Mouse (Mus musculus) MEL (cell line): ENCODE measurements at regions not wholly inside any gene's neighbourhood (a gene's known extent, or its start where the extent isn't known, plus 50 kb on each side); places are given as distances from the start of the nearest gene placed in this dataset.

ENCODE experiments used
- BHLHE40 ChIP-seq: IDR thresholded peaks from 2 replicates; pipeline ENCODE4 v1.6.1; 2012; ENCODE audit warnings: low read depth, mild to moderate bottlenecking, inconsistent platforms, low read length, improper control_type of control experiment, borderline replicate concordance
- CTCF ChIP-seq, 3 experiments: IDR thresholded peaks in 2 of 3; conservative IDR thresholded peaks in 1 of 3; 2 replicates each; pipeline ENCODE4 v1.5.1; 2011 to 2012; ENCODE audit warnings: low read length in 3 of 3, low read depth in 2 of 3, mild to moderate bottlenecking in 2 of 3, improper control_type of control experiment in 1 of 3, inconsistent platforms in 1 of 3, mixed read lengths in 1 of 3, moderate library complexity in 1 of 3; ENCODE audit not compliant: control insufficient read depth in 1 of 3, insufficient read depth in 1 of 3, poor library complexity in 1 of 3, severe bottlenecking in 1 of 3
- GATA1 ChIP-seq: IDR thresholded peaks from 2 replicates; pipeline ENCODE4 v1.6.1; 2011; ENCODE audit warnings: low read depth, low read length, improper control_type of control experiment
- HCFC1 ChIP-seq: IDR thresholded peaks from 2 replicates; pipeline ENCODE4 v1.6.1; 2012; ENCODE audit warnings: low read depth, mild to moderate bottlenecking, inconsistent platforms, low read length, improper control_type of control experiment, moderate library complexity
- JUND ChIP-seq: IDR thresholded peaks from 2 replicates; pipeline ENCODE4 v1.6.1; 2011; ENCODE audit warnings: low read depth, mild to moderate bottlenecking, improper control_type of control experiment, low read length
- MAX ChIP-seq: IDR thresholded peaks from 2 replicates; pipeline ENCODE4 v1.6.1; 2011; ENCODE audit warnings: low read length, improper control_type of control experiment
- MYC ChIP-seq: IDR thresholded peaks from 2 replicates; pipeline ENCODE4 v1.6.1; 2011; ENCODE audit warnings: low read depth, mild to moderate bottlenecking, low read length, improper control_type of control experiment, moderate library complexity
- POLR2A ChIP-seq, 2 experiments: IDR thresholded peaks; 2 replicates each; pipeline ENCODE4 v1.6.1; 2011 to 2012; ENCODE audit warnings: low read length in 2 of 2, mild to moderate bottlenecking in 2 of 2, control low read depth in 1 of 2, improper control_type of control experiment in 1 of 2, low read depth in 1 of 2, moderate library complexity in 1 of 2; ENCODE audit not compliant: control insufficient read depth in 1 of 2, insufficient read depth in 1 of 2, poor library complexity in 1 of 2
- UBTF ChIP-seq: IDR thresholded peaks from 2 replicates; pipeline ENCODE4 v1.6.1; 2012; ENCODE audit warnings: low read depth, mild to moderate bottlenecking, inconsistent platforms, low read length, improper control_type of control experiment, moderate library complexity, borderline replicate concordance; ENCODE audit not compliant: insufficient read depth

GRCm38 (mm10) chrX:135069448-135069847 lies 60.4 kb upstream of the Zmat1 start:
- TF ChIP-seq POLR2A (IDR thresholded peaks at IDR 0.05; ENCODE audit: control insufficient read depth in 1 of 2, insufficient read depth in 1 of 2, low read depth in 1 of 2, low read length in 2 of 2, poor library complexity in 1 of 2) (no peak), MYC (no peak), UBTF (no peak), MAX (no peak), JUND (no peak), CTCF (IDR thresholded peaks at IDR 0.05 in 2 of 3, conservative IDR thresholded peaks at IDR 0.05 in 1 of 3; ENCODE audit: control insufficient read depth in 1 of 3, insufficient read depth in 1 of 3, low read depth in 2 of 3, low read length in 3 of 3, poor library complexity in 1 of 3, severe bottlenecking in 1 of 3) (no peak), HCFC1 (no peak), BHLHE40 (no peak), GATA1 (no peak)
